Mouse (Mus musculus) adrenal gland, adult 2 months (tissue): ENCODE data around the gene Smcr8. TPM values are rescaled to one million over a fixed set of nuclear protein-coding genes. Genes with fewer than 3 reads are reported as not detected.

Experiments
- DNase-seq: peaks from one replicate; pipeline ENCODE4 v3.0.0; 2021
- long read RNA-seq: library from polyadenylated mRNA; stranded (forward); transcript quantifications from one replicate; pipeline ENCODE4 v2.0.0, GENCODE M21; 2021
- polyA plus RNA-seq: library from polyadenylated mRNA; depleted of rRNA; stranded (reverse); fragments of >200 nt; gene quantifications from 2 replicates; pipeline ENCODE4 v1.2.3, GENCODE M21; 2012; rRNA removed
- total RNA-seq, 2 experiments: library from RNA; stranded (reverse); gene quantifications; 2 replicates each; pipeline ENCODE4 v1.2.3; 2021

The Smcr8 gene
- total RNA-seq (10 to 100 TPM; 19.7 to 33.3 TPM), polyA plus RNA-seq (6.4 and 8.6 TPM in 2 replicates)
- long read RNA-seq, full-length matches to known transcripts = 1 of 1 reads
- long read RNA-seq, partial matches to known transcripts = 0 of 1 reads
- long read RNA-seq, other reads (novel, unspliced or antisense) = 0 of 1 reads

DNA sequence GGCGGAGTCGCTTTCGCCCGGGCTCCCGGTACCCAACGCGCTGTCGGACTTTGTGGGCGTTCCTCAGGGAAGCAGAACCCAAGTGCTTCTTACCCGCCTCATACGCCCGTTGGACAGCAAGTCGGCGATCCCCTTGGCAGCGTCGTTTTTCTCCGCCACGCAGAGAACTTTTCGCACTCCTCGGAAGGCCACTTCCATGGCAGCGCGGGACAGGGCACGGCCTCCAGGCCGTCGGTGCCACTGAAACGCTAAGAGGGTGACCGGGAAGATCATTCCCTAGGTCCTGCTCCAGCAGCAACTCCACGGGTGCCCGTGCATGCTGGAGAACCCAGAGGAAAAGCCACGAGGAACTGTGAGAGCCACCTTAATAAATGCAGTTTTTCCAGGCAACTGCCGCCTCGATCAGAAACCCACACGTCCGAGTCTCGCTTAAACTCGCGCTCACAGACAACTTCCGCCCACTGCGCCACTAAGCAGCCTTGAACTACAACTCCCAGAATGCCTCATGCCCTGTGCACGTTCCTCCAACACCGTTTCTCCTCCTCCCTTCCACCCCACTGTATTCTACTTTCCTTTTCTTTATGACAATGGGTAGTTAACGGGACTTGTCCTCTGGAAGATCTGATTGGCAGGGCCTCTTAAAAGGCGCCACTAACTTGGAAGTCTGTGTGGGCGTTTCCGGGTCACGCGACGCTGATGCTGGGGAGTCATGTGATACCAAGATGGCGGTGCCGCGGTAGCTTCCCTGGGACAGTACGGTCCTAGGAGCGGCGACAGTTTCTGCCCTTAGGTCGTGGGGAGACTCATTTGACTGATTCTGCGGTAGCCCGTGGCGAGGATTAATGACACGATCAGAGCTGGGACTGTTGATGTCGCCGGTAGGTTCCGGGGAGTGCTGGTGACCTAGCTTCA is at the start of gene Smcr8, which contains the start of gene Top3a:
Smcr8 (plus strand) TSS at position 696 of the 912 bp plus-strand sequence.
Top3a (minus strand) TSS at position 537 of the 912 bp plus-strand sequence.
- DNase-seq = peak; percentile 92

DNA sequence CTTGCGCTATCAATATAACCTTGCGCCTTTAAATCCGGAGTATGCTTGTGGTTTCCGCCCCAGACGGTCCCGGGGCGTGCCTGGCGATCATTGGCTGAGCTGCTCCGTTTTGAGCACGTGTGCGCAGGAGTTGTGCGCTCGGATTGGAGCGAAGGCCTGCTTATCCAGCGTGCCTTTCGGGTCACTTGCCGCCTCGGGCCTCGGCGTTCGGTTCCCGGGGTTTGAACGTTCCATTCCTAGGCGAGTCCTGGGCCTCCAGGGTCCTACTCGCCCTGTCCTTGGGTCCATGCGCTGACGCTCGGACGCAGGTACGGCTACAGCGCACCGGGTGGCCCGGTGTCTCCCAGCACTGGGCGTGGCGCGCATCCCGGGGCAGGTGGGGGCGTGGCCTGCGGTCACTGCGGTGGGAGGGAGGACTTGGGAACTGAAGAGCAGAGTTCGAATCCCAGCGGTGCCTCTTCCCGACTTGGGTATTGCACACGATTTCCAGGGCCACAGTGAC is 49.0 kb upstream of the Smcr8 start, which contains the start of gene Mief2:
Mief2 (plus strand) TSS at position 139 of the 502 bp plus-strand sequence.
- DNase-seq = peak; percentile 96

DNA sequence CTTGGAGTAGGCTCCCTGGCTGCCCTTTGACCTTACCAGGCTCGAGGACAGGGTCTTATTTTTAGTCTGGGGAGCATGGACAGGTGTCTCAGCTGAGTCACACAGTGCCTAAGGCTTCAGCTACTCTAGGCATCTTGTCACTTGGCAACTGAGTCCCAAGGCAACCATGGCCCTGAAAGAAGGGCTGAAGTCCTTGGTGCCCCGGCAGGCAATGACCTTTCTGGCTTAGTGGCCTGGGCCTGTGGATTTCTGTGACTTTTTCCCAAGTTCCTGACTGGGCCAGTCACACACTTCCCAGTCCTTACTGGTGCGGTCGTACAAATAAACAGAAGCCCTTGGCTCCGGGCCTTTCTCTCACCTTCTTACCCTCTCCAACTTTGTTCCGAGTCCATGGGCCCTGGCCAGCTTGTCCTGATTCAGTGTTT is 48.1 kb upstream of the Smcr8 start:
- peak; percentile 84 for DNase-seq

DNA sequence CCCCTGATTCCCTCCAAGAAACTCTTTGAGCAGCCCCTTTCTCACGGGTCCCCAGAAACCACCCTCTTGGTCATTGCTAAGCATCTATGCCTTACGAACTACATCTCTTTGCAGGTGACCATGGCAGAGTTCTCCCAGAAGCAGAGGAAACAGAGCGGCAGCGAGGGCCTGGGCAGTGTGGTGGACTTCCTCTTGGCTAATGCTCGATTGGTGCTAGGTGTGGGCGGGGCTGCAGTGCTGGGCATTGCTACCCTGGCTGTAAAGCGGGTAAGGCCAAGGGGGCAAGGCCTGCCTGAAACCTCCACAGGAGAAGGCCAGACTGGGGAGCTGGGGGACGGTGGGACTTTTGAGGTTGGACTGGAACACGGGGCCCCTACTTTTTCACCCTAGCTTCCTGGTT is 47.2 kb upstream of the Smcr8 start:
- DNase-seq = no peak

DNA sequence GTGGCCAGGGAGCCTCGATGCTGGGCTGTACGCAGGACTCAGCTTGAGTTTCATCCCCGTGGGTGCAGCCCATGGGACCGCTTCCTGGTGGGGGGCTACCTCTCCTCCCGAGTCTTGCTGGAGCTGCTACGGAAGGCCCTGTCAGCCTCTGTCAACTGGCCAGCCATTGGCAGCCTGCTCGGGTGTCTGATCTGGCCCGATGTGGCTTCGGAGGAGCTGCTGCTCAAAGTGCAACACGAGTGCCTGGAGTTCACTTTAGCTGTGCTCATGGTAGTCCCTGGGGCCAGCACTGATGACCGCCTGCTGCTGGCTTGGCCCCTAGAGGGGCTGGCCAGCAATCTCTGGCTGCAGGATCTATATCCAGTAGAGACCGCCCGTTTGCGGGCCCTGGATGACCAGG is 46.1 kb upstream of the Smcr8 start:
- no peak for DNase-seq

DNA sequence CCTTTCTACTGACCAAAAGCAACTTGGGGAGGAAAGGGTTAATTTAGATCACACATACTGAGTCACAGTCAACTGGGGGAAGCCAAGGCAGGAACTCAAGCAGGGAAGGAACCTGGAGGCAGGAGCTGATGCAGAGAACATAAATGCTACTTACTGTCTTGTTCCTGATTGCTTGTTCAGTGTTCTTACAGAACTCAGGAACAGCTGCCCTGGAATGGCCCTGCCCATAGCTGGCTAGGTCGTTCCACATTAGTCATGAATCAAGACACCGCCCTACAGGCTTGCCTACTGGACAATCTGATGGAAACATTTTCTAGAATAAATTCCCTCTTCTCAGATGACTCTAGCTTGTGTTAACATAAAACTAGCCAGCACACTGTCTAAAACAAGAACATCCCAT is 43.1 kb upstream of the Smcr8 start:
- DNase-seq = peak; percentile 56

DNA sequence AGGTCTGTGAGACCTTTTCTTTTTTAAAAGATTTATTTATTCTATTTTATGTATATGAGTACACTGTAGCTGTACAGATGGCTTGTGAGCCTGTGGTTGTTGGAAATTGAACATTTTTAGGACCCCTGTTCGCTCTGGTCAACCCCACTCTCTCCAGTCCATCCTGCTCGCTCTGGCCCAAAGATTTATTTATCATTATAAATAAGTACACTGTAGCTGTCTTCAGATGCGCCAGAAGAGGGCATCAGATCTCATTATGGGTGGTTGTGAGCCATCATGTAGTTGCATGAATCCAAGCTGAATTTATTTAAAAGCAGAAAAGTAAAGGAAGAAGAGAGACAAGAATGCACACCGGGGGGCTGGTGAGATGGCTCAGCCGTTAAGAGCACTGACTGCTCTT is 42.1 kb upstream of the Smcr8 start:
- DNase-seq = no peak

DNA sequence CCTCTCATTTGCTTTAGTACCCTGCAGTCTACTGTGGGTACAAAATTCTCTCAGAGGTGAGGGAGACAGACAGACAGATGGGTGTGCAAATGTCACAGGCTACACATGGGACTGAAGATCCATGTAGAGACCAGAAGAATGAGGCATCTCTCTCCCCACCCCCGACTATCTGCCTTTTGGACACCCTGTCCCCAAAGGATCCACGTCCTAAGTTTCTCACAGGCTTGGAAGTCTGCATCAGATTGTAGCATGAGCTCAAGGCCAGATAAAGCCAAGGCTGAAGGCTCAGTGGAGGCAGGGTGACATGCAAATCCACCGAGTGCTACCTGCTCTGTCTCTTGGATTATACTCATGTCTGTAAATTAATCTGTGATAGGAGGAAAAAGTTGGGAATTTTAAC is 40.8 kb upstream of the Smcr8 start:
- DNase-seq = no peak

DNA sequence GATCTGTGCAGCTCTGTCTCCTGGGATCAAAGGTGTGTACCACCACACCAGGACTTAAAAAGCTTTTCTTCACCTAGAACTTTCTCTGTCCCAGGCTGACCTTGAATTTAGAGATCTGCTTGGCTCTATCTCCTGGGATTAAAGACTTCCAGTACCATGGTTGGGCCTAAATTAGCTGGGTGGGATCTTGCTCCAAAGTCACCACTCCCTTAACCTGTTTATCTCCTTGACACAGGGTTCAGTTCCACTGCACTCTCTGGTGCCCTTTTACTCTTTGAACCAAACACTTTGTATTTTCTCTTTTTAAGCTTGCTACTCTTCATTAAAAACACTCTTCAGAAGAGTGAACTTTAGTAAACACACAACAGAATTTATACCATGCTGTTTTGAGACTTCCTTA is 39.9 kb upstream of the Smcr8 start:
- DNase-seq = no peak

DNA sequence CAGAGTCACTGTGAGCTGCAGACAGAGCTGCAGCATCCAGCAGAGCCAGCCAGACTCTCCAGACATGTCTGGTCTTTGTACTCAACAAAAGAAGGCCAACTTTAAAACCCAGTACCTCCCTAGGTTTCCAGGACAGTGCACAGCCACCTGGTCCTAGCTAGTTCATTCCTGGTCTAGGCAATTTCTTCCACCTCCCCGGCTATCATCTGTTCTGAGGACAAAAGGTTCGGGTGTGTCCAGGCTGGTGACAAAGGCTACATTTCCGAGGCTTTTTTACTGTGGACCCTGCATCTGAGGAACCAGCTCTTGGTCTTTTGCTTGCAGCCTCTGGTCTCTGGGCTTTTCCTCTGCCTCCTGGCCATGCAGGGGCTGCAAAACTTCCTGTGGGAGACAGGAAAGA is 37.0 kb upstream of the Smcr8 start:
- no peak for DNase-seq

DNA sequence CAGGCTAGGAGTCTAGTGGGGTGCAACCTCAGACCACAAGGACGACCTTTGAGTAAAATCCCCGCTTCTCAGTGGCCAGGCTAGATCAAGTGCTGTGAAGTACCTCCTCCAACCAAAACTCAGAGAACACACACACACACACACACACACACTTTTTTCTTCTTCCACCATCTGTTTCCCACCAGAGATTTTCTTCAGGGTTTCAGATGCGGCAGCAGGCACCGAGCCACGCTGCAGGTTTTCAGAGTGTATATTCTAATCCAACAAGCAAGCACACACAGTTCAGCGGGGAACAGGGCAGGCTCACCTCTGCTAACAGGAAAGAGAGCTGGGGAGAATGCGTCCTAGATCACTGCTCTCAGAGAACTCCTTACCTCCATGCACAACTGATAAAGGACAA is 21.8 kb upstream of the Smcr8 start:
- no peak for DNase-seq

DNA sequence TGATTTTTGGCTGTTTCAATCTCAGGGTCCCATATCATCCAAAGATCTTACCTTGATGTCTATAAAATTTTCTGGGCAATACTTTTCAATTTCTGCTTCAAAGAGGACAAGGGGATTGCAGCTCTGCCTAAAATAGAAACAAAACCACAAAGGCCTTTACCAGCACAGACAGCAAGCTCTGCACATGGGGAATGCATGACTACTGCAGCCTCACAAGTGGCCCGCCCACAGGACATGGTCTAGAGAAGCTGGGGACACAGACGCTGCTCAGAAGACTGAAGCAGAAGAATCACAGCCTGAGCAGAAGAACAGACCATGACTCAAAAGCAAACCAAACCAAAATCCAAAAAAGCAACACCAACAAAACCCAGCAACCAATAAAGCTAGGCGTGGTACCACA is 15.6 kb upstream of the Smcr8 start:
- DNase-seq = no peak

DNA sequence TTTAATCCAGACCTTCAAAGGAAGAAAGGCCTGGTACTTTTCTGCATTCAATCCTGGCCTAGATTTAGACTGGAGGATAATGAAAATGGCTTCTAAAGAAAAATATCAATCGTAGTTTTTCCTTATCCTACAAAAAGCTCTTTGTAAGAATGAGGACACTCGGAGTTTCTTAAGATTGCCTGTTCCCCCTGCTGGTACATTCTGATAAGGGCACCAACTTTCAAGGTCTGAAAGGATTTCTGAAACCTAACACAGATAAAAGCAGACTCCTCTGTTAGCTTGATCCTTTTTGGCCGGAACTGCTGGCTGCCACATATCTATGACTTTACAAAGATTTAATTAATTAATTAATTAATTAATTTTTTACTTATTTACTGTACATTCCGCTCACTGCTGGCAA is 10.4 kb upstream of the Smcr8 start:
- no peak for DNase-seq

DNA sequence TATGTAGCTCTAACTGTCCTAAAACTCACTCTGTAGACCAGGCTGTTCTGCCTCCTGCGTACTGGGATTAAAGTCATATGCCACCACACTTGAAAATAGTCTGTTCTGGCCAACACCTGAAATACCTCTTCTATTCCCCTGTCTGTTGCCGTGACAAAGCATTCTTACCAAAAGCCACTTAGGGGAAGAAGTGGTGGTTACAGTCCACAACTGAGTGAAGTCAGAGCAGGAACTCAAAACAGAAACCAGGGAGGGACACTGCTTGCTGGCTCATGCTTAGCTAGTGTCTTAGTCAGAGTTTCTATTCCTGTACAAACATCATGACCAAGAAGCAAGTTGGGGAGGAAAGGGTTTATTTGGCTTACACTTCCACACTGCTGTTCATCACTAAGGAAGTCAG is 8.0 kb upstream of the Smcr8 start:
- no peak for DNase-seq

DNA sequence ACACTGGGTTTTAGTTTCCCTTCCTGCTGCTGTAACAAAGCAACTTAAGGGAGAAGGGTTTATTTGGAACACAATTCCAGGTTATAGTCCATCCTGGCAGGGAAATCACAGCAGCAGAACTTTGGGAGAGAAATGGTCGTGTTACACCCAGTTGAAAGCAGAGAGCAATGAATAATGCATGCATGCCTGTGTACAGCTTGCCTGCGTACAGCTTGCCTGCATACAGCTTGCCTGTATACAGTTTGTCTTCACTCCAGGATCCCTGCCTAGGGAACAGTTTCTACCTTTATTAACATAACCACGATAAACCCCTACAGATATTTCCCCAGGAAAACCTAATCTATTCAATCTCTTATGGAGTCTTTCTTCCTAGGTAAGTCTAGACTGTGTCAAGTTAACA is 6.5 kb upstream of the Smcr8 start:
- DNase-seq = no peak

DNA sequence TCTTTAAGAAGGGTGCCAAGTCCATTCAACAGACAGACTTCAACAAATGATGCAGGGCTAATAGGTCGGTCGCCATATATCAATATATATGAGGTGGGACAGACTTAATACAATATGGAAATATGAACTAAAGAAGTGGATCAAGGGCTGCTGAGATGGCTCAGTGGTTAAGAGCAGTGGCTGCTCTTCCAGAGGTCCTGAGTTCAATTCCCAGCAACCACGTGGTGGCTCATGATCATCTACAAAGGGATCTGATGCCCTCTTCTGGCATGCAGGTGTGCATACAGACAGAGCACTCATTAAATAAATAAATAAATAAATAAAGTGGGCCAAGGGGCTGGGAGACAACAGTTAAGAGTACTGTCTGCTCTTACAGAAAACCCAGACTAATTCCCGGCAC is 5.2 kb upstream of the Smcr8 start:
- no peak for DNase-seq

DNA sequence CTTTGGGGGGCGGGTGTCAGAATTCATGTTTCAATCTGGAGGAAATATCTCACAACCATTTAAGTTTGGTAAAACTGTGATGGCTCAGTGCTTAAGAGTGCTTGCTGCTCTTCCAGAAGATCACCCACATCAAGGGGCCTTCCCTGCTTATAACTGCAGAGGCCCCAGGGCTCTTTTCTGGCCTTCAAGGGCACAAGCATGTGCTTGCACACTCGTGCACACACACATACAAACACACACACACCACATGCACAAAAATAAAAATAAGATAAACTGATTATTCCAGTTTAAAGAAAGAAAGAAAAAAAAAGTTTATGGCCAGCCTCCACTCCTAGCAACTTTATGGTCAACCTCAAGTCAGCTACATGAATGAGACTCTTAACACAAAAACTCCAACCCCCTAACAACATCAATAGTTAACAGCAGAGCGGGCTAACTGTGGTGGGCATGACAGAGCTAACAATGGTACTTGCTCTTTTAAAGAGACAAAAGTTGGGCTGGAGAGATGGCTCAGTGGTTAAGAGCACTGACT is 3.1 kb upstream of the Smcr8 start:
- DNase-seq = no peak

DNA sequence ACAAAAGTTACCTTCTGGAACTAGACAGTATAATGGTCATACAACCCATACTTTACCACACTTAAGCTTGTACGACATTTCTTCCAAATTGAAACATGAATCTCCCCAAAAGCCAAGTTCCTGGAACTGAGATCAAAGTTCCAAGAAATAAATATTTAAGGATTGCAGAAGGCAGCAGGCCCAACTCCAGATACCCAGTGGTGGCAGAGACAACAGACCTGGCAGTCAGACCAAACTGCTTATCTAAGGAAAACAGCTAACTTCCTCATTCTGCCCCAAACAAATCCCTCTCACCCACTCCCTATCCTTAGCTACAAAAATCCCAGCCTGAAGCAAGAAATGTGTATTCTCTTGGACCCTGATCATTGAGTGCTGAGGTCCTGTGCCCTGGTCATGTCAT is 2.5 kb upstream of the Smcr8 start:
- DNase-seq = no peak

DNA sequence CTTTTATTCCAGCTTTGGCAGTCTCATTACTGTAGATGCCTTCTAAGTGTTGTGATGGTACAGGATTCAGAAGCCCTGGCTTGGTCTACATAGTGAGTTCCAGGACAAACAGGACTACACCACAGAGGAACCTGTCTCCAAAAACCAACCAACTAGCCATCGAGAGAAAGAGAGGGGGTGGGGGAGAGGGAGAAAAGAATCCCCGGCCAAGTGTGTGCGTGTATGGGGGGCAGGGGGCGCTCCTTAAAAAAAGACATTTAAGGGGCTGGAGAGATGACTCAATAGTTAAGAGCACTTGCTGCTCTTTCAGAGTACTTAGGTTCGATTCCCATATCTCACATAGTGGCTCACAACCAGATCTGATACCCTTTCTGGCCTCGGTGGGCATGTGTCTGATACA is 1.7 kb upstream of the Smcr8 start:
- DNase-seq = no peak

DNA sequence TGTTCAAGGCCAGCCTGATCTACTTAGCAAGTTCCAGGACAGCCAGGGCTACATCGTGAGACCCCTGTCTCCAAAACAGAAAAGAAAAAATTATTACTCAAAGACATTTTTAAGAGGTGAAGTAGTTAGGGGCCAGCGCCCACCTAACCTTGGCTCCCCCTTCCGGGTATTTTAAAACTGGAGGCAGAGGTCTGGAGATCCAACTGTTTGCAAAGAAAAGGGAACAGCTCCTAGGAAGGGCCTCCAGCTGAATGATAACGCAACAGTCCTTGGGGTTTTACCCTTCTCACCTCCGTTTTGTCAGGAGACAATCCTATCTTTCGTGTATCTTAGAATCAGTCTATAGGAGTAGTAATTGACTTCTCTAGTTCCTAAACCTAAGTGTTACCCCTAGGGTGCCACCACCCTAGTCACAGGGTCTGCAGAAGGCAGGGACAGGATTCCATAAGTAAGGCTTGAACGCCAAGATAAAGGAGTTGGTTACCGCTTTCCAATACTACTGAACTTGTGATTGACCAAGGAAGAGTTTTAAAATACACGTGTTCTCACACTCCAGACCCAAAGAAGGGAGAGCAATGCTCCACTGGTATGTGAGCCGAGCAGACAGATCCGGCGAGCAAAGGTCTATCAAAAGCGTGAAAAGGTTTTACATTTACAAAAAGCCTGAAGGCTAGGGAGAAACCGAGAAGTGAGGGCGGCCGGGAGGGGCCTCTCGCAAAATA is 1.1 kb upstream of the Smcr8 start:
- no peak for DNase-seq

DNA sequence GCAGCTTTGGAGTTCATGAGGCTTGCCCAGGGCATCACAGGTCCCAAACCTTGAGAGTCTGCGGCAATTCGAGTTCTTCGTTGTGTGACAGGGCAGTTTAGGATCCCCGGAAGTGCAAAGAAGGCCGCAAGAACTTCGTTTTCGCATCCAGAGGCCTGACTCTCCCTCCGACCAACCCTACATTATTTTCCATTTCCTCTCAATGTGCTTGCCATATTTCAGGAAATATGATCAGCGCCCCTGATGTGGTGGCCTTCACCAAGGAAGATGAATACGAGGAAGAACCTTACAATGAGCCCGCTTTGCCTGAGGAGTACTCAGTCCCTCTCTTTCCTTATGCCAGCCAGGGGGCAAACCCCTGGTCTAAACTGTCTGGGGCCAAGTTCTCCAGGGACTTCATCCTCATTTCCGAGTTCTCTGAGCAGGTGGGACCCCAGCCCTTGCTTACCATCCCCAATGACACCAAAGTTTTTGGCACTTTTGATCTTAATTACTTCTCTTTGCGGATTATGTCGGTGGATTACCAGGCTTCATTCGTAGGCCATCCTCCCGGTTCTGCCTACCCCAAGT is 562 bp downstream of the Smcr8 start:
- no peak for DNase-seq

DNA sequence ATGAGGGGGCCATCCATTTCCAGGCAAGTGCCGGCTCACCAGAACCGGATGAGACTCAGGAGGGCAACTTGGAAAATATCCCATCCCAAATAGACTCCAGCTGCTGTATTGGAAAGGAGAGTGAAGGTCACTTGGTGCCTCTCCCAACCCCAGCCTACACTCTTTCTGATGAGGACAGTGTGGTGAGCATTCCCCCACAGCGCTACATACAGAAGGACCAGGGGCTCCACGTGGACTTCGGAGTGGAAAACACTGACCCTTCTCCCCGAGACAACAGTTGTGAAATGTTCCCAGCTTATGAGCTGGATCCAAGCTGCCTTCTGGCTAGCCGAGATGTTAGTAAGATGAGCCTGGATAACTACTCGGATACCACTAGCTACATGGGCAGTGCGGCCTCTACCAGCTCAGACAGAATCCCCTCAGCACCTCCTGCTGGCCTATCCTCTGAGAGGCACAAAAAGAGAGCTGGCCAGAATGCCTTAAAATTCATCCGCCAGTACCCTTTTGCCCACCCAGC is 2.4 kb downstream of the Smcr8 start:
- no peak for DNase-seq
